Mouse (Mus musculus): ENCODE results near the gene Zfp456.

DNA sequence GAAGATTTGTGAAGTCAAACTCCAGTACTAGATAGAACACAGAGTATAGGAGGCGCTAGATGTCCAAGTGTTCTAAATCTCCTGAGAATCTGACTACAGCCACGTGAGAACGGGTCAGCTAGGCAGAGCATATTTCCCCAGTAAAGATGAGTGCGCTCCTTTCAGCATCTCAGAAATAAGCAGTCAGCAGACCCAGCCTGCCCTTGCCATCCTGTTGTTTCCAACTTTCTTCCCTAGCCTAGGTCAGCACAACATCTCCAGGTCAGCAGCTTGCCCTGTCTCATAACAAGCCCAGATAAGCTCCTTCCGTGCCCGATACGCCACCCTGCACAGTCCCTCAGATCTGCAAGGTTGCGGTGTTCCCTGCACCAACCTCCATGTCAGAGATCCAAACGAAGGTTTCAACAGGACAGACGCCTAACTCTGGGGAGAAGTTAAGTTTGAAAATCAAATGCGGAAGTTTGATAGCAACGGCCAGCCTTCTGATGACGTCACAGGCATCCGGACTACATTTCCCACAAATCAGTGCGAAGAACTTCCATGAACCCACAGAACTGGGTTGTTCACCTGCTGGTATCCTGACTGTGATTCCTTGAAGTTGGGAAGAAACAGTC is 15.4 kb downstream of the Zfp456 start, which contains the start of the genes Gm28044 and Zfp953:
- no peak for TF ChIP-seq CHD2 (IDR thresholded peaks at IDR 0.05; ENCODE audit: low read length)
- no peak for TF ChIP-seq MAZ (IDR thresholded peaks at IDR 0.05; ENCODE audit: low read depth, low read length)
- no peak for TF ChIP-seq ZC3H11A (IDR thresholded peaks at IDR 0.05; ENCODE audit: low read depth, low read length)
- TF ChIP-seq ZKSCAN1 (IDR thresholded peaks at IDR 0.05; ENCODE audit: low read depth, low read length): no peak
- TF ChIP-seq TBP (IDR thresholded peaks at IDR 0.05; ENCODE audit: low read depth, low read length): peak; percentile 87
- peak; percentile 99 for TF ChIP-seq ELF1 (IDR thresholded peaks at IDR 0.05; ENCODE audit: low read depth, low read length)
- peak; percentile 60 for TF ChIP-seq RCOR1 (IDR thresholded peaks at IDR 0.05; ENCODE audit: low read depth, low read length)

Data from MEL (cell line).